Mouse (Mus musculus) lung, postnatal 14 days (tissue): ENCODE measurements at regions not wholly inside any gene's neighbourhood (a gene's known extent, or its start where the extent isn't known, plus 50 kb on each side); places are given as distances from the start of the nearest gene placed in this dataset.

Source experiments
- DNase-seq: peaks from one replicate; pipeline ENCODE4 v3.0.0; 2021

DNA sequence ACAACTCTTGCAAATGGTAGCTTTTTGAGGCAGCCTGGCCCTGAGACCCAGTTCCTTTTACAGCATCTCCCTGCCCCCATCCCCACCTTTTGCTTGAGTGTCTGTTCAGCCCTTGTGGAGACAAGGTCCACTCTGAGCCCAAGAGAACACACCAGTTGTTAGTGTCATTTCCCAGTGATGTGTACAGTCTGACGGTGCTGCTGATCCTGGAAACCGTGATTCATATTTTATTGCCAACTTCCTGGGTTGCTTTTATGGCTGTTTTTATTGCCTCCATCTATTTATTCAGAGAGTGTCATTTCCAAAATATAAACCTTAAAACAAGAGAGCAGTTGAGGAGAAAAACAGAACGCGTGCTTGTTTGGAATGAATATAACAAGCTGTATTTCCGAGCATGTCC, 309.6 kb upstream of the Isl1 start:
- no peak for DNase-seq

DNA sequence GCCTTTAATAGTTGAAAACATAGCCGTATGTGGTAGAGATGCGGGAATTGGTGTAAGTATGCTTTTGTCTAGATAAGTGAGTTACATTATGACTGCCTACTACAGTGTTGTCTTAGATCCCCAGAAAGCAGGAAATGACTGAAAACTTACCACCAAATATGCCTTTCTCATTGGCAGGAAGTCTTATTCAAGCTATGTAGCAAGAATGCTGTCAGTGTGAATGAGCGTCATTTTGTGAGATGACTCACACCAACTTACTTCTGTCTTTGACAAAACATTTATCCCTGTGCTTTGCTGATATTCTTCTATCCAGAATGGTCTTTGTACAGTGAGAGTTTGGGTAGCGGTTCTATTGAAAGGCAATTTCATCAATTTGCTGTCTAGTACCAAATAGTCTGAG, 286.9 kb upstream of the Isl1 start:
- DNase-seq = no peak

DNA sequence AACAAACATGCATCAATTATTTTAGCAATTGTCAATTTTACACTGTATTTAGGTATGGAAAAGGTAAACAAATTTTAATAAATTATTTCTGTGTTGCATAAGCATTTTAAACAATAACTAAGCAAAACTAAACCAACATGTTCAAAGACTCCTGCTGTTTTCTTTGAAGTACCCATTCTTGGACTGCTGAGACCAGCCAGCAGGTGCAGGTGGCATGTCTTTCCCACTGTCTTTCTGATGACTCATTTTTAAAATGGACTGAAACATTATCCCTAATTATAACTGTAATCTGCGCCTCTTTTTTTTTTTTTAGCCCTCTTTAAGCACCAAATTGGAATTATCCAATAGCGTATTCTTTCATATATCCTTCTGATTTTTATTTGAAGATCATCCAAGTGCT, 286.0 kb upstream of the Isl1 start:
- DNase-seq = no peak

DNA sequence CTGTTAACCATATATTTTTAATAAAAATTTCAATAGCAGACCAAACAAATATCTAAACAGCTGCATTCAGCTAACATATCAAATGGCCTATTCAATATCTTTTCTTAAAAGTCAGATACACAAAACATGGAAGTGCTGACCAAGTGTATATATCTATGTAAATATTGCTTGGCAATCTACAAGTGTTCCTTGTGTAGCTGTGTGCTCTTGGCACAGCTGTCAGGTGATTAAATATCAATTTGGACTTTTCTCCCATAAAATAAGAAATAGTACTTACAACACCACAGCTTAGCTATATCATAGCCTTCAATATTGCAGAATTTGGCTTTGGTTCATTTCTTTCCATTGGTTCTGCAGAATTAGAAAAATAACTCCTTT, 266.5 kb upstream of the Isl1 start:
- DNase-seq = no peak

DNA sequence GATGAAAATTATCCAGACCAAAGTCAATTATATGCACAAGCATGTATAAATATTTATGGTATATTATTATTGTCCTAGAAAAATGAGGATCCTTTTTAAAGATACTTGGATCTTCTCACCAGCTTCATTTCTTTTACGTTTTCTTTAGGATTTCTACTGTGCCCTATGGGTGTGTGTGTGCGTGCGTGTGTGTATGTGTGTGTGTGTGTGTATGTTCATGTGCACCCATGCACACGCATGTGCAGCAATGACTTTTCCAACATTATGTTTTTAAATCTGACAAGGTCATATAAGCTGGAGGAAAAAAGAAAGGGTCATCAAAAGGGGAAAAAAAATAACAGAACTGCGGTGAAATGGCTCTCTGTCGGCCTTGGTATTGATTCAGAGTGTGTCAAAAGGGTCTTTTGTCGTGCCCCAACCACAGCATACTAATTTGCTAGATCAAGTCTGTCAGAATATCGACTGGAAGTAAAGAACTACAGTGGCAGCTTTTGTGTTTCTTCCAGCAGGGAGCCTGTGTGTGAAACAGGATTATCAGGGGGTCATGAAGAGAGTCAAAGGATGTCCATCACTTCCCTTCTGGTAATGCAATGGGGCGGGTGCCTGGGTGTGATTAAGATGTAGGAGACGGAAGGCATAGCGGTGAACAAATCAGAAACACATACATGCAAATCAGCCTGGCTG, 265.9 kb upstream of the Isl1 start:
- no peak for DNase-seq

DNA sequence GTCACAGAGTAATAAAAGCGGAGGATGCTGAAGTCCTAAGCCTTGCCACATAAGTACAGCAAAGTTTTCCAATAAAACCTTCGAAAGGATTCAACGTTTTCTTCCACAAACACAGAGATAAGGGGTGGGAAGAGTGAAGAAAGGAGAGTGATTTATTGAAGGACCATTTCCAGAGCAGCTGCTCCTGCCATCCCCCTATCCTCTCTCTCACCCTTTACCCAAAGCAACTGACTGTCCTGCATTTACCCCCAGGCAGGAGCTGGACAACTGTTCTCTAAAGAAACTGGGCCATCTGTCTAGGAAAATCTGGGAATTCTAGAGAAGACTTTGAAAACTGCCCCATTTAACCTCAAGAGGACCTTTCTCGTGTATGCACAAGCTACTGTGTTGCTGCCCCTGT, 245.6 kb upstream of the Isl1 start:
- DNase-seq = no peak

DNA sequence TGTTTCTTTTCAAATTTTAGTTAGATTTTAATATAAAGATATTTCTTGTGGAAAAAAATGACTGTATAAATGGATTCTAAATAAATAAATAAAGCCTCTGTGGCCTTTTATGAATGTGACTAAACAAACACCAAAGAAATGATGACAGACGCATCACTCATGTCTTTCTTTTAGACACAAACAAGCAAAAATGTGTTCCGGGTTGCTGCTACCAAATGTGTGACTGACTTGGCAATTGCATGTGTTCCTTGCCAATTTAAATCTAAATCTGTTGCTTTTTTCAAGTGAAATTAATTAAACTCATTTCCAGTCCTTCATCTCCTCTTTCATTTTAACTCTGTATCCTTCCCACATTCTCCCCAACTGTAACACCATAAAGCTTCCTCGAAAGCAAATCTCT, 225.7 kb upstream of the Isl1 start:
- no peak for DNase-seq

DNA sequence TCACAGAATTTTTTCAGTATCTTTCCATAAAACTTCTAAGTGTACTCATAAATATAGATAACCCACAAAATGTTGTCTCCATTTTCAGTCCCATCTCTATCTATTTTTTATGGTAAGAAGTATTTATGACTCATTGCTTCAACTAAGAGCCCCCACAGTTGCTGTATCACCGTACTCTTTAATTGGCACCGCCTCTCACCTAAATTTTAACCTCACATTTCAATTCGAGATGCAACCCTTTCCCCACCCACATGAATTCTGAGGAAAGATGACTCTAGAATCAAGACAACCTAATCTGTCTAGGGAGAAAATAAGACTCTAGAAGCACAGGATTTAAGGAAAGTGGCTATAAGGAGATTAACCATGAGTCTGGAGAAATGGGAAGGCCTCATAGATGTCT, 223.7 kb upstream of the Isl1 start:
- no peak for DNase-seq

DNA sequence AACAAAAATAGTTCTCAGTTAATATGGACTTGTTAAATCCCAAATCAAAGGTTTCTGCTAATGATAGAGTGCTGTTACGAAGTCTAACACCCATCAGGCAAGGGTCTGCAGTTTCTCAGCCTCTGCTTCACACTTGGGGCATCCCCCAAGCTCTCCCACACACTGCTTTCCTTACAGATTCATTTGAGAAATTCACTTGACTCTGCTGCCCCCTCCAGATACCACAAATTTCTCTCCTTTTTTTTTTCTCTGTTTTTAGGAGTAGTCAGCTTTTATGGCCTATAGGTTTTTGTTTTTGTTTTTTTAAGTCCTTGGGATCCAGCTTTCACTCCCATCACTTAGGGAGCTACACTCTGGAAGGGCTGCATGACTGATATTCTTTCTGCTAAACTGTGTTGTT, 218.8 kb upstream of the Isl1 start:
- no peak for DNase-seq

DNA sequence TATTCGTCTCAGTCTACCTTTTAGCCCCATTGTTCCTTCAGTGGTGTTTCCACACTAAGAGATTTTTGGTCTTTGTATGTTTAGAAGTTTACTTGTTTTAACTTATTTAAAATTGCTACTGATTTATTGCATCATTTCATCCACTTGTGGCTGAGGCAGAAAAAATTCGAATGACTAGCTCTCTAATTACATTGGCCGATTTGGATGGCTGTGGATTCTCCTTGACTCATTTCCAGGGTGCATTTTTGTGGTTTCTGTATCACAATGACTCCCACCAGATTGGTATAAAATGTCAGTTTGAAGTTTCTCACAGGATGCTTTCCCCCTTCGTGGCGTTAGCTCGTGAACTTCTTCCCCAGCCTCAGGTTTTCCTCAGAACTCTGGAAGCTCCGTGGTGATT, 217.5 kb upstream of the Isl1 start:
- no peak for DNase-seq

DNA sequence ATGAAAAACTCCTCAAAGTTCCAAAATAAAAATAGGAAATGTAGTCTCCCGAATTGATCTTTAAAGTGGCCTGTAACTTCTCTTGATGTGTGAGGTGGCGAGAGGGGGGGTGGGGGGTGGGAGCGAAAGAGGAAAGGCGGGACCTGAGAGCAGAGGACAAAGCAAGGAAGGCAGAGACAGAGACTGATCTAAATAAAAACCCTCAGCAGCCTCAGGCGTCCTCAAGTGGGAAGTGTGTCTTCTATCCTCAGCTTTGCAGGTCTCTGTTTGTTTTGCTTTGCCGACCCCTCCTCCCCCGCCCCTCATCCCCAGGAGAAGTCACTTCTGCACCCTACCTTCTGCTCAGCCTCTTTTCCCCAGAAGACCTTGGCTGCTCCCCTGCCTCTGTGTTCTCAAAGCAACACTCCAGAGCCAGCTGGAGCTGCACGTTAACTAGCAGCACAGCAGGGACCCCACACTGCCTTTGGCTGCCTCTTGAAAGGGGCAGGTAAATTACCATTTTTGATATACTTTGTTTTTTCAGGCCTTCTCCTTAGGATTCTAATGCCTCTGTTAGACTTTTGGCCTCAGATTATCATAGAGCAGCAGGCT, 214.3 kb upstream of the Isl1 start:
- DNase-seq = no peak

DNA sequence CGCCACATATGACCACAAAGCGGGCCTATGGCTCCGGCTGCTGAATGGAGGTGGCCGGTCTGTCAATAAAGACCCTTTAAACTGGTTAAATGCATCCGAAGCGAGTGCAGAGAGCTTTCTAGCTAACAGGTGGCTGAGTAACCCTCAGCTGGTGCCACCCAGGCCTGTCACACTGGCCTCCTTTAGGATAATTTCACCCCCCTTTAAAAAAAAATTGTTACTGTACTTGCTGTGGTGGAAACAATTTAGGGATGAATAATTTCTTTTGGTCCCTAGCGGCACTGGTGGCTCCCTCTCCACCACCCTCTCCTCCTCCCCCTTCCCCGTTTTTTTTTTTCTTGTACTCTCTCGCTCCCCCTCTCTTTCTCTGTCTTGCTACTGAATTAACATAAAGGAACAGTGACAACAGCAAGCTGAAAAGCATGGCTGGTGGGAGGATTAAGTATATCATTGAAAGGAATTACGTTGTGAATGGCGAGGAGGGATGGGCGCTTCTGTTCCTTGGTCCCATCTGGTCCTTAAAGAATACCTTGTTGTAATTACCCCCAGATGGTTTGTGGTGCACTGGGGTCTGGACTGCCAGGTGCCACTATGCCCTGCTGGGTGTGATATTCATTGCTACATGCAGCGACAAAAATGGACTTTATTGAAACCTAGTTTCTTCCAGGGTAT, 205.3 kb upstream of the Isl1 start:
- no peak for DNase-seq

DNA sequence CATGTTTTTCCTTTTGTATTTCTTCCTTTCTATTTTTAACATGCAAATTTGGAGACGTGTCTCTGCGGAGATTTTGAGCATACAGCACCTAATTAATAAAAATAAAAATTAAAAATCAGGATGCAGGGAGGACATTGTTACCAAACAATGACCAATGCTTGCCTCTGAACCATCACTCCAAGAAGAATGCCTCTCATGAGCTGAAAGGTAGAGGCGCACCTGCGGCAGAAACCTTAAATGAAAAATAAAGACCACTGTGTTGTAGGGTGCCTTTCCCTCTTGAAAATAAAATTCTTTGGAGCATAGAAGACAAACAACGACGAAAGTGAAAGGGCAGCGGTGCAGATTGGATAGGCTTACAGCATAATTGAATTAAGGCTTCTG, 204.8 kb upstream of the Isl1 start:
- no peak for DNase-seq

DNA sequence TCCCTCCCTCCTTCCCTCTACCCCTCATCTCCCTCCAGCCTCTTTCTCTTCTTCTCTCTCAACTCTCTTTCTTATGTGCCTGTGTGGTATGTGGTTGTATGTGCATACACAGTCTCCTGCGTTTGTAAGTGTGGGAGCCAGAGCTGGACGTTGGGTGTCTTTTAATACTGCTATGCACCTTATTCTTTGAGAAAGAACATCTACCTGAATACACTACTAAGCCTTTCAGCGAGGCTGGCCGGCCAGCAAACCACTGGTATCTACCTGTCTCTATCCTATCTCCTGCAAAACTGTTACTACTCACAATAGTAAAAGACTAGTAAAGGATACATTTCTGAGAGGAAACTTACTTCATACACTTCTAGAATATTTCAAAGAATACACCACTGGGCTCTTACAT, 202.9 kb upstream of the Isl1 start:
- no peak for DNase-seq

DNA sequence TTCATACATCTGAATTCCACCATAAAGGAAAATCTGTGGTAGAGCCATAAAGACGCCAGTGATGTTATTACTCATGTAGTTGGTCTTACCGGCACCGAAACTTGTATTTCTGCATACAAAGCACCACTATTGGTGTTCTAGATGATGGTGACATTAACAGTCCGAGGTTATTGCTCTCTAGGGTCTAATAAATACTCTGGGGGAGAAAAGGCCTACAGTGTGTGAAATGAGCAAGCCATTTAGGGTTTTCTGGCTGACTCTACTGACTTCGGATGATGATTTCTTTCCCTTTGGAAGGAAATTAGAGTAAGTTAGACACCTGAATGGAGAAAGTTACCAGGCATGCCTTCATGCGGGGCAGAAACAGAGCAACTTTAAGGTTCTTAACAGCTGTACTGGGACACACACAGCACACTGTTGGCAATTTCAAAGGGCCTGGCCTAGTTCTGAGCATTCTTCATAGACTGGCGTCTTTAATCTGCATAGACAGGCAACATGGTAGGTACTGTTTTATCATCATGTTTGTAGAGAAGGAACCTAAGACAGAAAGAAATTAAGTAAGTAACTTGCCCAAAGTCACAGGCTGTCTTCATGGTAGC, 198.8 kb upstream of the Isl1 start:
- no peak for DNase-seq

DNA sequence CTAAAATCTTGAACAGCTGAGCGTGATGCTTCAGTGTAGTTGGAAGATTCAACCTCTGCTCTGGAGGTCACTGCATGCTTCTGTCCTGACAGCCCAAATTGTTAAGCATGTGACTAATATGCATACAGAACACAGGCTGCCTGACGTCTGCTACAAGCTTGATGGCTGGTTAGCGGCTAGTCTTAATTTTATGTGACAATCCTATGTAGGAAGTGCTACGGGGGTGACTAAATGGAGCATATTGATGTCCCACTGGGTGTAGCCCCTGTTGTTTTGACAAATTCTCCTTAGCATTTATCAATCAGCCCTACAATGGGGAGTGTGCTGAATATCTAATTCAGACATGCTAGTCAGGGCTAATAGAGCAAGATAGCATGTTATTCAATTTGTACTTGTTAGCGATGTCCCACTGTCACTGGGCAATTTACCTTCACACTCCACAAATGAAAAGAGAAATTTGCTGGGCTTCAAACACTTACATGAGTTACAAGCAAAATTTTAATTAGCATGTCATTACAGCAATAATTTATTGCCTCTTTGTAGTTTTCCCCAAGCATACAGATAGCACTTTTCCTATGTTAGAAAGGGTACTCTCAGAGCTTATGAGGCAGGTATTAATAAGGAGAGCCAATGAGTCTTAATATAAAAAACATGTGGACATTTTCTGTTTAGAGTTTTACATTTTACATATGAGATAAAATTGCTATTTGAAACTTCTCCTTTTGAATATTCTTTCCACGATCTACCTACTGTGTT, 188.3 kb upstream of the Isl1 start:
- no peak for DNase-seq

DNA sequence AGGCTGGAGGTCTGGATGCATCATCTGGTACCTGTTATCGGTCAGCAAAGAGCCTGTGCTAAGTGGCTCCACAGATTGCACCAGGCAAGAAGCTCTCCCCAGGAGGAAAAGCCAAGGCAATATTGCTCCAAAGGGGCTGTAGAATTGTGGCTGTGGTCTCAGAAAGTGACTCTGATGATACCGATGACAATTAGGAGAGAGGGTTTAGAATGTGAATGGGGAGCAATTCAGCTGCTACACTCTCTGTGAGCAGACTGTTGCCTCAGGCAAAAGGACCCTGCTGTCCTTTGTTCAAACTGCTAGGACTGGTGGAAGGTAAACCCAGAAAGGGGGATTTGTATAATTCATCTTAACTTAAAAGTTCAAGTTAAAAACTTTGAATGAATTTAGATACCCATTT, 186.2 kb upstream of the Isl1 start:
- no peak for DNase-seq

DNA sequence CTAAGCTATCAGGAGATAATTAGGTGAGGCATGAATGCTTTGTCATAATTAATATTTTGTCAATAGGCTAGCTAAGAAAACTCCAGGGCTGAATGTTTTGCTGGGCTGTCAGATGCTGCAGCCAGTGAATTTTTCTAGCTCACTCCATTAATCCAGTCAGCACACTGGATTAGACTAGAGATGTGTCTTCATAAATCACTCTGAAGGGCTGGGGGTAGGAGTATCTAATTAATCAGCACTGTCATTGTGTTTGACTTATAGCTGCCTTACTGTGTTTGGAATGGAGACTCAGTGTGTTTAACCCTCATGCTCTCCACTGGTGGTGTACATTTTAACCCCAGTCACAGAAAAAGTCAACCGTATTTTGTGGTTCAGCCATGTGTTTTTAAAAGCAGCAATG, 179.9 kb upstream of the Isl1 start:
- no peak for DNase-seq

DNA sequence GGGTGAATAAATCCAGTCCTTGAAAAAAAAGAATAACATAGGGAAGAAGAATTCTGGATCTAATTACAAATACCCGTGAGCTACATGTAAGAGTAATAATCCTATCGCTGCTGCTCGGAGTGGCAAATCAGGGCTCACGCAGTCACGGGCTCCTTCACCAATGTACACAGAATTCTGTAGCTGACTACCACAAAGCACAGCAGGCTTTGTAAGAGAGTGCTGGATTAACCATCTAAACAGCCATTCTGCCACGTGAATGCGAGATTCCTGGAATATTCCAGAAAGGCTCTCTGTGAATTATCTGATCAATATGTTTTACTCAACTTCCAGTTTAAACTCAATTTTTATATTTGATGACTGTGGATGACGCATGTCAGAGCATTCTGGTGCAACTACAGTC, 165.1 kb upstream of the Isl1 start:
- no peak for DNase-seq

DNA sequence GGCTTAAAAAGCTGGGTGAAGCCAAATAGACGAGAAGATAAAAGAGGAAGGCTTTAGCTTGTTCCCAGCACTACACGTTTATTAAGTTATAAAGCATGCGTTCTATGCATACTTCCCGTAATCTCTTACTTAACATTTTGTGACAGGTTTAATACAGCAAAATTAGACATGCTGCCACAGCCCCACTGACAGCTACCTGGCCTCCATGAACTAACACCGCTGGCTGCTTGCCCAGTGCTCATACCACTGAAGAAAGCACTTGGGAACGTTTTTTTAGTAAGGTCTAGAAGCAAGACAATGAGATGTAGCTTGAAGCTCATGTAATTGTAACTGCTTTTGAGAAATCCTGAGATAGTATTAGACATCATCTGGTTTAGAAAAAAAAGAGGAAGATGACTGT, 152.3 kb upstream of the Isl1 start:
- DNase-seq = peak; percentile 8

DNA sequence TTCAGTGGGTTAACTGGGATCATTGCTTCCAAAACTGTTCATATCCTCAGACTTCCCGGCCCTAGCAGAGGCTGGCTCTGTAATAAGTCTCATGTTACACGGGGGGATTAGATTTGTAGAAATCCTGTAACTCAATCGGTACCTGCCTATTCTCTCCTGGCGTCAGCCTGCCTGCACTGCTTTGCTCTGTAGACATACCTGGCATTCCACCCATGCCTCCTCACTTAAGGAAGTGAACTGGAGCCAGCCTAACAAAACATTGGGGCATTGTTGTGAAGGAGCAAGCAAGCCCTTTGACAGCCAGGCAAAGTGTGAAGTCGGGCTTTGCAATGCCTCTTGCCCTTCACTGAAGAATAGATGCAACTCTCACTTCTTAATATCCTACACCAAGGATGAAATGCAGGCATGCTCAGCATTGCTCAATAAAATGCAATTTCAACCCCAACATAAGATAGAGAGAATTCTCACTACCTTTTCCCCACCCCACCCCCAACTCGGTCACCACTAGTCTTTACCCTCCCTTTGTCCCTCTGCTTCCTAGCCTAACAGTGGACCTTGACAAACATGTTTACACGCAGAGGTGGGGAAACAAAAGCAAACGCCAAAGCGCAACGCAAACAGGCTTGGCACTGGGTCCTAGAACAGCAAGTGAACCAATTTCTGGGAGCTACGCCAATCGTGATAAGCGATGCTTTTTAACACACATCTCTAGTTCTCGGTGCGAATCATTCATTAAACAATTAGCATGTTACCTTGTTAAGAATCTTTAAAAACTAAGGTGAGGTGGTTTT, 133.9 kb upstream of the Isl1 start:
- peak; percentile 28 for DNase-seq

DNA sequence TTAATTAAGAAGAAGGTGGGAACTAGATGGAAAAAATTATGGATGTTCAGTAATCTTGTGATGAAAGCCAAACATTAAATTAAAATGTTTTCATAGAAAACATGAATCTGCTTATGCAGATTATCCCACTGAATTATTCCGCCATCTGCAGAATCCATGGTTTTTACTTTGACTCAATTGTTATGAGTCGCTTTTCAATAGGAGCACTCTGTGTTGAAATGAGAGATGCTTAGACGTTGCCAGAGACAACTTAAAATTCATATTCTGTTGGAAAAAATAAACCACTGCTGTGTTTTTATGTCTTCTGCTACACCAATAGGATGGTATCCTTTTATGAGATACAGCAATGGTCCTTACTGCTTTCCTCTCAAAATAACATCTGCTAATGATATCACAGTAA, 108.3 kb upstream of the Isl1 start:
- DNase-seq = no peak

DNA sequence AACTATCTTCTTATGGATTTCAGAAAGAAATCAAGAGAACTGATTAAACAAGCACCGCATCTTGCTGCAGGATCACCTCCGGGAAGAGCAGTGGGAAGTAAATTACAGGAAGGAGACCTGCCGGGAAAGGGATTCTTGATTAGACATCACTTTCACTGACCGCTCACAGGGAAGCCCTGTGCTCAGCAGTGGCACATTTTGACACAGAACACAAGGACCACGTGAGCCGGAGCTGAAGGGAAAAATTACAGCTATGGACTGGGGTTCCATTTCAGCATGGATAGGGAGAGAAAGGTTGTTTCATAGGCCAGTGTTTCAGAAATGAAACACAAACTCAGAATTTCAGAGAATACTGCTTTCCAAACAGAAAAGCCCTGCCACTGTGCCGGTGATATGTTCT, 105.0 kb upstream of the Isl1 start:
- DNase-seq = no peak
